Mouse (Mus musculus) layer of hippocampus, postnatal 14 days (tissue): Measurements from ENCODE around the gene Mcmbp. TPM values are rescaled to one million over a fixed set of nuclear protein-coding genes. Genes with fewer than 3 reads are reported as not detected.

Source experiments
- DNase-seq, 2 experiments: peaks; one replicate each; pipeline ENCODE4 v3.0.0; 2021 to 2022; ENCODE audit warnings: low spot score in 2 of 2, mixed read lengths in 1 of 2
- long read RNA-seq, 2 experiments: library from polyadenylated mRNA; stranded (forward); transcript quantifications; one replicate each; pipeline ENCODE4 v2.0.0; 2021
- total RNA-seq, 2 experiments: library from RNA; stranded (reverse); gene quantifications; 2 replicates each; pipeline ENCODE4 v1.2.3; 2021

Gene Mcmbp
- total RNA-seq, result 10 to 100 TPM; 24.0 to 29.1 TPM
- long read RNA-seq, experiment 1, full-length matches to known transcripts, result 25 of 29 reads
- long read RNA-seq, experiment 1, partial matches to known transcripts, result 2 of 29 reads
- long read RNA-seq, experiment 1, other reads (novel, unspliced or antisense), result 2 of 29 reads
- long read RNA-seq, experiment 2, full-length matches to known transcripts, result 27 of 34 reads
- long read RNA-seq, experiment 2, partial matches to known transcripts, result 2 of 34 reads
- long read RNA-seq, experiment 2, other reads (novel, unspliced or antisense), result 5 of 34 reads

GRCm38 (mm10) chr7:128740334-128740733 is at the start of gene Mcmbp:
TSS of gene Mcmbp (minus strand) at chr7:128740495.
- DNase-seq, result peak; percentile 93 to 97

- DNase-seq, result no peak
Measured at GRCm38 (mm10) chr7:128790045-128790444, 49.8 kb upstream of the Mcmbp start.

- DNase-seq, result no peak
Measured at GRCm38 (mm10) chr7:128781846-128782245, 41.6 kb upstream of the Mcmbp start.

GRCm38 (mm10) chr7:128779305-128779704 is 39.0 kb upstream of the Mcmbp start:
- DNase-seq, result peak; percentile 41 to 63

GRCm38 (mm10) chr7:128777201-128777600 is 36.9 kb upstream of the Mcmbp start:
- no peak for DNase-seq

GRCm38 (mm10) chr7:128766696-128767095 is 26.4 kb upstream of the Mcmbp start:
- no peak for DNase-seq

- no peak for DNase-seq
Measured at GRCm38 (mm10) chr7:128758948-128759347, 18.7 kb upstream of the Mcmbp start.

GRCm38 (mm10) chr7:128755396-128755795 is 15.1 kb upstream of the Mcmbp start:
- DNase-seq, result no peak

GRCm38 (mm10) chr7:128752012-128752411 is 11.7 kb upstream of the Mcmbp start:
- DNase-seq, result no peak

GRCm38 (mm10) chr7:128750296-128750695 is 10.0 kb upstream of the Mcmbp start:
- no peak for DNase-seq

GRCm38 (mm10) chr7:128748758-128749157 is 8.5 kb upstream of the Mcmbp start:
- no peak for DNase-seq

GRCm38 (mm10) chr7:128746151-128746550 is 5.9 kb upstream of the Mcmbp start:
- peak in 1 of 2 experiments; percentile 29 for DNase-seq

- DNase-seq, result peak; percentile 95 to 99
Measured at GRCm38 (mm10) chr7:128744684-128745485, 4.6 kb upstream of the Mcmbp start, which contains the start of gene Sec23ip. TSS of gene Sec23ip (plus strand) at chr7:128744943.

- DNase-seq, result no peak
Measured at GRCm38 (mm10) chr7:128743898-128744297, 3.6 kb upstream of the Mcmbp start.

GRCm38 (mm10) chr7:128739462-128740277 is 625 bp downstream of the Mcmbp start:
- DNase-seq, result peak; percentile 32 to 46

- no peak for DNase-seq
Measured at GRCm38 (mm10) chr7:128739116-128739461, 1.2 kb downstream of the Mcmbp start.

- DNase-seq, result no peak
Measured at GRCm38 (mm10) chr7:128738041-128738440, 2.3 kb downstream of the Mcmbp start.

GRCm38 (mm10) chr7:128731585-128731984 is 8.7 kb downstream of the Mcmbp start:
- peak; percentile 15 to 22 for DNase-seq

- no peak for DNase-seq
Measured at GRCm38 (mm10) chr7:128728738-128729137, 11.6 kb downstream of the Mcmbp start.

- no peak for DNase-seq
Measured at GRCm38 (mm10) chr7:128727701-128728100, 12.6 kb downstream of the Mcmbp start.

- DNase-seq, result no peak
Measured at GRCm38 (mm10) chr7:128726999-128727398, 13.3 kb downstream of the Mcmbp start.

GRCm38 (mm10) chr7:128725189-128725588 is 15.1 kb downstream of the Mcmbp start:
- no peak for DNase-seq
